Mouse (Mus musculus) forebrain, embryonic 10.5 days (tissue): ENCODE results near the gene Exoc5. TPM values are rescaled to one million over a fixed set of nuclear protein-coding genes. Genes with fewer than 3 reads are reported as not detected.

ENCODE experiments used
- DNase-seq: peaks from one replicate; pipeline ENCODE4 v3.0.0-alpha.2; 2017; ENCODE audit warnings: low spot score; ENCODE audit errors: extremely low spot score
- H3K27ac ChIP-seq: fragments of 300-500 bp; sonication (generic); 2 replicates; pipeline ENCODE4 v1.5.1; 2016; ENCODE audit warnings: mild to moderate bottlenecking
- H3K27me3 ChIP-seq: fragments of 300-500 bp; sonication (generic); 2 replicates; pipeline ENCODE4 v1.6.1; 2016; ENCODE audit warnings: mild to moderate bottlenecking; ENCODE audit not compliant: poor library complexity, severe bottlenecking
- H3K36me3 ChIP-seq: fragments of 300-500 bp; sonication (generic); replicated peaks from 2 replicates; pipeline ENCODE4 v1.6.1; 2016; ENCODE audit warnings: mild to moderate bottlenecking, moderate library complexity
- H3K4me1 ChIP-seq: fragments of 300-500 bp; sonication (generic); 2 replicates; pipeline ENCODE4 v1.6.1; 2016
- H3K4me3 ChIP-seq: fragments of 300-500 bp; sonication (generic); 2 replicates; pipeline ENCODE4 v1.5.1; 2016; ENCODE audit warnings: mild to moderate bottlenecking, moderate library complexity
- H3K9me3 ChIP-seq: fragments of 300-500 bp; sonication (generic); 2 replicates; pipeline ENCODE4 v1.6.1; 2016; ENCODE audit warnings: mild to moderate bottlenecking, moderate library complexity
- WGBS: fragments of 180-500 bp; shearing (Covaris S2); methylation state at CpG from one replicate; pipeline ENCODE4 v1.1.7; 2016; 5-methylcytosine and 5-hydroxymethylcytosine counted together
- polyA plus RNA-seq: library from polyadenylated mRNA; unstranded; fragments of >200 nt; fragmentation: Nextera tagmentation; extraction: Ambion mirVana; gene quantifications from 2 replicates; pipeline ENCODE4 v1.2.1, GENCODE M21; 2016

The Exoc5 gene
- polyA plus RNA-seq, 1 experiment from 2014 or later, result 66.8 TPM

DNA sequence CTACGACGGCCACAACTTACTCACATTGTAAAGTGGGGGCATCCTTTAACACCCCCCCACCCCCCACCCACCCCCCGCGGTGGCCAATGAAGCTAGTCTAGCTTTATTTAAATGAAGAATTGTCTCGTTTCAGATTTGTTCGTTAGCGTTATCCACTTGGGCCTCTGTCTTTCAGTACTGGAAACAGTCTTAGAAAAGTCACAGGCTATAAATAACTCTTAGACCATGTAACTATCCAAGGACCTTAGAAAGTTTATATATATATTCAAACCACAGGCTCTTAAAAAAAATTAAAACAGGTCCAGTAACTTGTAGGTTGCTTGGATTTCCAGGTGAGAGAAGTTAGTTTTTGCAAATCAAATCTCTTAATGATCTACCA is 75.3 kb downstream of the Exoc5 start:
- H3K9me3 ChIP-seq, result no peaks in the 10 kb centered on the region
- H3K4me3 ChIP-seq, result peak overlapping the region; percentile 36
- peak overlapping the region; percentile 79 for H3K27ac ChIP-seq
- WGBS, result 1% methylated on average over 7 of the region's 7 CpGs
- no peak for DNase-seq
- H3K36me3 ChIP-seq, result no peaks in the 10 kb centered on the region
- peaks cover 39% of the 10 kb centered on the region for H3K4me1 ChIP-seq
- peaks cover 12% of the 10 kb centered on the region for H3K27me3 ChIP-seq

DNA sequence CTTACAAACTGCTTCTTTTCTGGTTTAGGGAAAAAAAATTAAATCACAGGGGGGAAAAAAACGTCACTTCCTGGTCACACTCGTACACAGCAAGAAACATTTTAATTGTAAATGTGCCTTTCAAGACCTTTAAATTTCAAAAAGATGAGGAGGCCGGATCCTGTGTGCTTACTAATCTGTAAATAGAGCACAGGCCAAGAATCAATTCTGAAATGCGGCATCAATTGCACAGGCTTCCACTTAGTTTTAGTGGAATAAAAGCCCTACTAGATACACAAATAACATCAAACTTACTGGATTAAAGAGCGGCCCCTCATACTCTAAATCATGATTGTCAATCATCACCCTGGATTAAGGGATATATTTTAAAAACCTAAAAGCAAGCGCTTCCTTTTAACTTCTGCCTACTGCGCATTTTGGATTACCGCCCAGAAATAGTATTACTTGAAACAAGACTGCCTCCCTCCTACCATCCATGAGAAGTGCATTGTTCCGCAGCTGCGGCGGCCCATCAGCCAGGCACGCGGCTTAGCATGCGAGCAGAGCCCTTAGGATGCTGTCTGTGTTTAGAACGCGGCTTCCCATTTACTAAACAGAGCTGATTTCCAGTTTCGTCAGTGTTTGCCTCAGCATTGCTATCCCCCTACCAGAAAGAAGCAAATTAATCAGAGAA is 75.8 kb downstream of the Exoc5 start:
- no peaks in the 10 kb centered on the region for H3K9me3 ChIP-seq
- peak overlapping the region; percentile 79 for H3K27ac ChIP-seq
- H3K27me3 ChIP-seq, result peaks cover 14% of the 10 kb centered on the region
- peak; percentile 80 for DNase-seq
- H3K4me3 ChIP-seq, result peak overlapping the region; percentile 36
- WGBS, result 10% methylated on average over 17 of the region's 17 CpGs
- peaks cover 40% of the 10 kb centered on the region for H3K4me1 ChIP-seq
- no peaks in the 10 kb centered on the region for H3K36me3 ChIP-seq

DNA sequence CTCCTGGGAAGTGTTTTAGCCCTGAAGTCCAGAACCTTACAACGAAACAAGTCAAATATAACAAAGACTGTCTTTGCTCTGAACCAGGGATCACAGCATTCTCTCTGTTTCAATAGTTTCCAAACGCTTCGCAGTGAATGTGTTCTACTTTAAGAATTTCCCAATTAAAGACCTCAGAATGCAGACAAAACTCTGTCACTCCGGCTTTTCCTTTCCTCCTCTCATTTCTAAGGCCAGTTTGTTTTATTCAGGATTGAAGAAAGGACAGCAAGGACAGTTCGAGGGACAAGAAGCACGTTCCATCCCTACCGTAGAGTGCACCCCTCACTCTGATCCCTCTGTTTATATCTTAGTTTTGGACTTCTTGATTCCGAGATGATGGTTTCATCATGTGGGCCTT is 76.6 kb downstream of the Exoc5 start:
- peak overlapping the region; percentile 79 for H3K27ac ChIP-seq
- 51% methylated on average over 8 of the region's 8 CpGs for whole genome bisulfite sequencing
- H3K9me3 ChIP-seq, result no peaks in the 10 kb centered on the region
- no peak for DNase-seq
- peaks cover 40% of the 10 kb centered on the region for H3K4me1 ChIP-seq
- no peaks in the 10 kb centered on the region for H3K36me3 ChIP-seq
- H3K4me3 ChIP-seq, result no peak overlapping the region
- peaks cover 18% of the 10 kb centered on the region for H3K27me3 ChIP-seq

DNA sequence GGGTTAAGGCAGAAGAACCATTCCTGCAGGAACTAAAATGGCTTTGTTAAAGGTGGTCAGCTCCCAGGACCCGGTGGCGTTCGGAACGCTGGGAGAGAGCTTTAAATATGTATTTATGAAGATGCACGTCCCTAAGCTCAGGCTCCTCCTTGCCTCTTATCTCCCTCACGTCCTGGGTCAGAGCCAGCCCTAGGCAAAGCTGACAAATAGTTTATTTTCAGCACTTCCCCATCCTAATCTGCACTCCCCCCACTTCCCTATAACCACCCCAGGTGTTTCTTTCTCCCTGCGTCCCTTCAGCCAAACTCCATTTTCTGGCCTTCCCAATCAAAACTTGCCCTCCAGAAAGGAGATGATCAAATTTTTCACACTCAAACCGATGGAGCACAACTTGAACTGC is 80.2 kb downstream of the Exoc5 start:
- no peak overlapping the region for H3K27ac ChIP-seq
- DNase-seq, result no peak
- WGBS, result 80% methylated on average over 8 of the region's 8 CpGs

DNA sequence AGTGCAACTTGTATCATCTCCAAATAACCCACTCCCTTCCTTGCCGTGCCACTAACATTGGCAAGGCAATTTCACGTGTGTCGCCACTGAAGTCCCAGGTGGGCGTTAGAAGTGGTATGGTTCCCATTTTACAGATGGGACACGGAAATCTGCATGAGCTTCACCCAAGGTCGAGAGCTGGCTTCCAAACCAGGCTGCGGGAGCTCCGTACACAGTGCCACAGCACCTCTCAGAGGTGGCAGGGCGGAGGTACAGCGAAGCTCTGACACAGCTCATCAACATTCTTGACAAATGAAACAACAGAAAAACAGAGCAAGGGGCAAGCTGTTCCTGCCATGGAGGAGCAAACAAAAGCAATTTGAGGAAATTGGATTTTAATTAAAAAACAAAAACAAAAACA is 80.8 kb downstream of the Exoc5 start:
- WGBS, result 39% methylated on average over 10 of the region's 10 CpGs
- H3K4me3 ChIP-seq, result no peak overlapping the region
- DNase-seq, result peak; percentile 49
- H3K36me3 ChIP-seq, result no peaks in the 10 kb centered on the region
- peaks cover 31% of the 10 kb centered on the region for H3K27me3 ChIP-seq
- H3K9me3 ChIP-seq, result no peaks in the 10 kb centered on the region
- no peak overlapping the region for H3K27ac ChIP-seq
- peaks cover 22% of the 10 kb centered on the region for H3K4me1 ChIP-seq

More for the DNA sequence above, 80.2 kb downstream of the Exoc5 start:
- no peaks in the 10 kb centered on the region for H3K36me3 ChIP-seq
- H3K27me3 ChIP-seq, result peaks cover 31% of the 10 kb centered on the region
- peaks cover 28% of the 10 kb centered on the region for H3K4me1 ChIP-seq
- no peak overlapping the region for H3K4me3 ChIP-seq
- H3K9me3 ChIP-seq, result no peaks in the 10 kb centered on the region

DNA sequence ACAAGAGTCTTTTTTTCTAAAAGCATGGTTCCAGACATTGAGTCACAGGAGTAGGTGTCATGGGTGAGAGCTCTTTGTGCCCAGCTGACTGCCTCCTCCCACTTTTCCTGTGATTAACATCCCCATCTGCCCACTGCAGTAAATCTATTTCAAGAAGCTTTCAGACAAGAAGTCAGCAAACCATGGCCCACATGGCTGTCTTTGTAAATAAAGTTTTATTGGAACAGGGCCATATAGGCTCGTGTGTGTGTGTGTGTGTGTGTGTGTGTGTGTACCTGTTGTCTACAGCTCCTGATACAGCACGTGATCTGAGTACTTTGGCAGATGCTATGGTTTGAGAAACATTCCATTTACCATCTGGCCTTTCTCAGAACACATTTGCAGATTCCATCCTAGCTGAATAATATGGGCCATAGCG is 87.5 kb downstream of the Exoc5 start:
- no peak for DNase-seq
- WGBS, result 86% methylated on average over 3 of the region's 3 CpGs
- no peaks in the 10 kb centered on the region for H3K4me1 ChIP-seq
- H3K27ac ChIP-seq, result no peak overlapping the region
- H3K36me3 ChIP-seq, result no peaks in the 10 kb centered on the region
- peaks cover 5% of the 10 kb centered on the region; the same call in 1 of the 2 replicates for H3K27me3 ChIP-seq
- H3K4me3 ChIP-seq, result no peak overlapping the region
- H3K9me3 ChIP-seq, result no peaks in the 10 kb centered on the region

DNA sequence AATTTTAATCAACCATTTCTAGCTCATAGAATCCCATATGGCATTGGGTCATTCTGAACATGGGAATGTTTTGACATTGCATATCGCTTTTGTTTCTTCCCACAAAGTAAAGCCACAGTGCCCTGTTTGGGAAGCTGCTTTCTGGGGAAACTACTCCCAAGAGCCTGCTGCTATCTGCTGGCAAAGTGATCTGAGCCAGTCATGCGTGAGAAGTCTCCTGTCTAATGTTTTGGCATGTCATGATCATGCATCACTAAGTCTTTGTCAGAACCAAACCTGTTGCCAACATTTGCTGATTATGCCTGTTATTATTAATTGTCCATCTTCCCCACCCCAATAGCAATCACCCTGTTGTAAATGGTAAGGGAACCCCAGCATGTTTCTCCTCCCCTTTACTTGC is 94.9 kb downstream of the Exoc5 start:
- H3K9me3 ChIP-seq, result no peaks in the 10 kb centered on the region
- DNase-seq, result no peak
- 84% methylated on average over 2 of the region's 2 CpGs for WGBS
- no peak overlapping the region for H3K4me3 ChIP-seq
- no peaks in the 10 kb centered on the region for H3K27me3 ChIP-seq
- no peak overlapping the region for H3K27ac ChIP-seq
- H3K36me3 ChIP-seq, result no peaks in the 10 kb centered on the region
- H3K4me1 ChIP-seq, result no peaks in the 10 kb centered on the region

DNA sequence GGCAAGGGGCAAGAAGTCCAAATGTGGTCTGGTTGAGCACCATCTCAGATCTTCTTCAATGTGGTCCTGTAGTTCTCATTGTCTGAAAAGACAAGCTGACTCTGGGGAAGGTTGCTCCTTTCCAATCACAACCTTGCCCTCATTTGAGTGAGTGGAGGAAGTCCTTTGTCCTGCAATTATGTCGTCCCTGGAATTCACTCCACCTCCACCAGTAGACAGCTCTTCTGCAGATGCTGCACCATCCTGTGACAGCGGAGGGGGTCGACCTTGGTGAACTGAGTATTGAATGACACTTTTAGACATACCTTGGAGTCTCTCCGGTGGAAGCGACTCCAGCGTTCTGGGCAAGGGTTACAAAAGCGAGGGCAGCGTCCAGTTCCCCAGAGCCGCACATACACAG is 97.8 kb downstream of the Exoc5 start:
- Histone ChIP-seq H3K4me1 (no peaks in the 10 kb centered on the region), H3K27ac (no peak overlapping the region), H3K9me3 (no peaks in the 10 kb centered on the region), H3K27me3 (no peaks in the 10 kb centered on the region), H3K4me3 (no peak overlapping the region), H3K36me3 (no peaks in the 10 kb centered on the region)
- 90% methylated on average over 9 of the region's 9 CpGs for WGBS
- no peak for DNase-seq

Other genes with a start within 250 kb of the Exoc5 start
- gene Ap5m1, start 556 bp downstream of the Exoc5 start, polyA plus RNA-seq, result 30.8 and 32.3 TPM in 2 replicates
- 8.5 and 8.6 TPM in 2 replicates for gene Naa30, start 105.6 kb upstream of the Exoc5 start, polyA plus RNA-seq
- gene ccdc198, start 178.8 kb upstream of the Exoc5 start, polyA plus RNA-seq, result 0.07 and 0.09 TPM in 2 replicates